Mouse (Mus musculus) kidney, postnatal 0 days (tissue): Measurements from ENCODE around the gene Cacna1c. TPM values are rescaled to one million over a fixed set of nuclear protein-coding genes. Genes with fewer than 3 reads are reported as not detected.

Experiments used
- ATAC-seq: fragments of 200-750 bp; cut with Nextera tagmentation; replicated peaks from 2 replicates; pipeline ENCODE4 v1.8.0; 2017; ENCODE audit warnings: low read depth, moderate number of reproducible peaks, moderate TSS enrichment, moderate library complexity; ENCODE audit not compliant: low FRiP score
- DNase-seq: peaks from one replicate; pipeline ENCODE4 v3.0.0-alpha.2; 2016; ENCODE audit warnings: low spot score
- H3K27ac ChIP-seq: fragments of 300-500 bp; sonication (generic); 2 replicates; pipeline ENCODE4 v1.5.1; 2014; ENCODE audit warnings: mild to moderate bottlenecking
- H3K27me3 ChIP-seq: fragments of 300-500 bp; sonication (generic); 2 replicates; pipeline ENCODE4 v1.6.1; 2014; ENCODE audit warnings: low read length, mixed read lengths; ENCODE audit not compliant: insufficient read depth
- H3K36me3 ChIP-seq: fragments of 300-500 bp; sonication (generic); 2 replicates; pipeline ENCODE4 v1.6.1; 2014; ENCODE audit warnings: low read length, mixed read lengths; ENCODE audit not compliant: insufficient read depth
- H3K4me1 ChIP-seq: fragments of 300-500 bp; sonication (generic); replicated peaks from 2 replicates; pipeline ENCODE4 v1.6.1; 2014; ENCODE audit warnings: antibody characterized with exemption, low read length, mixed read lengths; ENCODE audit not compliant: insufficient read depth
- H3K4me2 ChIP-seq: fragments of 300-500 bp; sonication (generic); 2 replicates; pipeline ENCODE4 v1.6.1; 2014; ENCODE audit warnings: mild to moderate bottlenecking, low read length, moderate library complexity, mixed read lengths
- H3K4me3 ChIP-seq: fragments of 300-500 bp; sonication (generic); replicated peaks from 2 replicates; pipeline ENCODE4 v1.5.1; 2014; ENCODE audit warnings: low read depth, low read length
- H3K9ac ChIP-seq: fragments of 300-500 bp; sonication (generic); 2 replicates; pipeline ENCODE4 v1.6.1; 2014; ENCODE audit warnings: low read depth, low read length
- H3K9me3 ChIP-seq: fragments of 300-500 bp; sonication (generic); replicated peaks from 2 replicates; pipeline ENCODE4 v1.6.1; 2016; ENCODE audit warnings: low read length, inconsistent platforms, mixed read lengths
- CTCF ChIP-seq: IDR thresholded peaks from 2 replicates; pipeline ENCODE4 v1.5.1; 2016; ENCODE audit warnings: antibody characterized with exemption, low read depth, mild to moderate bottlenecking, moderate library complexity
- WGBS: fragments of 180-500 bp; shearing (Covaris S2); extraction: QIAGEN DNeasy Blood & Tissue Kit; methylation state at CpG from one replicate; pipeline ENCODE4 v1.1.7; 2014; 5-methylcytosine and 5-hydroxymethylcytosine counted together
- polyA plus RNA-seq: library from polyadenylated mRNA; unstranded; fragments of >200 nt; fragmentation: Nextera tagmentation; extraction: Ambion mirVana; gene quantifications from 2 replicates; pipeline ENCODE4 v1.2.1, GENCODE M21; 2015

Gene Cacna1c
- polyA plus RNA-seq, 1 experiment from 2014 or later = 1.3 TPM

- 96% methylated on average over 3 of the region's 3 CpGs for WGBS
- Histone ChIP-seq H3K4me2 (no peak overlapping the region), H3K4me1 (peaks cover 10% of the 10 kb centered on the region; the same call in 1 of the 2 replicates), H3K27ac (no peak overlapping the region), H3K9me3 (no peaks in the 10 kb centered on the region), H3K36me3 (no peaks in the 10 kb centered on the region), H3K27me3 (no peaks in the 10 kb centered on the region; the same call in 1 of the 2 replicates), H3K4me3 (no peak overlapping the region), H3K9ac (no peak overlapping the region)
- no peak for TF ChIP-seq CTCF
- DNase-seq (no peak), ATAC-seq (no peak)
Observed at GRCm38 (mm10) chr6:118851086-118851485, 345.1 kb downstream of the Cacna1c start.

GRCm38 (mm10) chr6:118848640-118849039 is 347.6 kb downstream of the Cacna1c start:
- Histone ChIP-seq H3K27ac (no peak overlapping the region), H3K27me3 (no peaks in the 10 kb centered on the region; the same call in 1 of the 2 replicates), H3K4me1 (peaks cover 13% of the 10 kb centered on the region; the same call in 1 of the 2 replicates), H3K36me3 (no peaks in the 10 kb centered on the region), H3K9me3 (no peaks in the 10 kb centered on the region), H3K4me3 (no peak overlapping the region), H3K4me2 (no peak overlapping the region), H3K9ac (no peak overlapping the region)
- ATAC-seq (no peak), DNase-seq (no peak)
- WGBS = 78% methylated on average over 2 of the region's 2 CpGs
- TF ChIP-seq CTCF = peak; percentile 50

- Histone ChIP-seq H3K9me3 (no peaks in the 10 kb centered on the region), H3K4me2 (peak overlapping the region; percentile 16; the same call in 1 of the 2 replicates), H3K27me3 (peaks cover 3% of the 10 kb centered on the region; the same call in 1 of the 2 replicates), H3K27ac (0 out of 2 replicates have a peak overlapping the region, but pooled peaks have one; percentile 36), H3K4me3 (no peak overlapping the region), H3K36me3 (no peaks in the 10 kb centered on the region), H3K9ac (no peak overlapping the region), H3K4me1 (peaks cover 13% of the 10 kb centered on the region; the same call in 1 of the 2 replicates)
- peak; percentile 72 for DNase-seq
- no peak for TF ChIP-seq CTCF
- no peak; the same call in 1 of the 2 replicates for ATAC-seq
- 28% methylated on average over 13 of the region's 13 CpGs for WGBS
Observed at GRCm38 (mm10) chr6:118847751-118848150, 348.5 kb downstream of the Cacna1c start.

- H3K4me2 ChIP-seq = no peak overlapping the region
- peaks cover 3% of the 10 kb centered on the region; the same call in 1 of the 2 replicates for H3K27me3 ChIP-seq
- ATAC-seq (peak; percentile 43), DNase-seq (peak; percentile 33)
- 26% methylated on average over 2 of the region's 2 CpGs for WGBS
- TF ChIP-seq CTCF = no peak
- no peaks in the 10 kb centered on the region for H3K36me3 ChIP-seq
- H3K9me3 ChIP-seq = no peaks in the 10 kb centered on the region
- no peak overlapping the region for H3K27ac ChIP-seq
- H3K4me3 ChIP-seq = no peak overlapping the region
- peaks cover 13% of the 10 kb centered on the region; the same call in 1 of the 2 replicates for H3K4me1 ChIP-seq
- no peak overlapping the region for H3K9ac ChIP-seq
Observed at GRCm38 (mm10) chr6:118845829-118846228, 350.4 kb downstream of the Cacna1c start.

GRCm38 (mm10) chr6:118845180-118845579 is 351.0 kb downstream of the Cacna1c start:
- ATAC-seq = no peak
- 51% methylated on average over 6 of the region's 6 CpGs for WGBS
- Histone ChIP-seq H3K36me3 (no peaks in the 10 kb centered on the region), H3K9me3 (no peaks in the 10 kb centered on the region), H3K9ac (no peak overlapping the region), H3K27ac (no peak overlapping the region), H3K27me3 (peaks cover 3% of the 10 kb centered on the region; the same call in 1 of the 2 replicates), H3K4me1 (peaks cover 13% of the 10 kb centered on the region; the same call in 1 of the 2 replicates), H3K4me2 (no peak overlapping the region), H3K4me3 (no peak overlapping the region)
- no peak for TF ChIP-seq CTCF
- no peak for DNase-seq

GRCm38 (mm10) chr6:118843566-118843965 is 352.7 kb downstream of the Cacna1c start:
- Histone ChIP-seq H3K27me3 (0 out of 2 replicates have a peak, but pooled peaks cover 3% of the 10 kb centered on the region), H3K4me3 (no peak overlapping the region), H3K4me1 (peaks cover 20% of the 10 kb centered on the region), H3K9ac (no peak overlapping the region), H3K9me3 (no peaks in the 10 kb centered on the region), H3K36me3 (no peaks in the 10 kb centered on the region), H3K4me2 (no peak overlapping the region), H3K27ac (no peak overlapping the region)
- 79% methylated on average over 8 of the region's 8 CpGs for WGBS
- DNase-seq = no peak
- TF ChIP-seq CTCF = no peak
- ATAC-seq = no peak
